Mouse (Mus musculus) adrenal gland, adult 2 months (tissue): ENCODE measurements around the gene Phf13. TPM values are rescaled to one million over a fixed set of nuclear protein-coding genes. Genes with fewer than 3 reads are reported as not detected.
"Not testable (repeated sequence)": the region's sequence is repeated elsewhere in the genome, so short reads cannot be mapped to it uniquely, and the experiment has no call there.

Source experiments
- DNase-seq: peaks from one replicate; pipeline ENCODE4 v3.0.0; 2021
- long read RNA-seq: library from polyadenylated mRNA; stranded (forward); transcript quantifications from one replicate; pipeline ENCODE4 v2.0.0, GENCODE M21; 2021
- polyA plus RNA-seq: library from polyadenylated mRNA; depleted of rRNA; stranded (reverse); fragments of >200 nt; gene quantifications from 2 replicates; pipeline ENCODE4 v1.2.3, GENCODE M21; 2012; rRNA removed
- total RNA-seq, 2 experiments: library from RNA; stranded (reverse); gene quantifications; 2 replicates each; pipeline ENCODE4 v1.2.3; 2021

The Phf13 gene
- total RNA-seq (10 to 100 TPM; 12.1 to 14.2 TPM), polyA plus RNA-seq (22.8 and 24.3 TPM in 2 replicates)
- long read RNA-seq, transcript Phf13-201 (4 exons, 3,205 nt) = major isoform, 12 of 15 reads
- long read RNA-seq, partial matches to known transcripts = 1 of 15 reads
- long read RNA-seq, other reads (novel, unspliced or antisense) = 2 of 15 reads

GRCm38 (mm10) chr4:151996173-151996950, at the start of gene Phf13:
Gene Phf13, minus strand, starts transcription at chr4:151996258.
- DNase-seq = peak; percentile 99

DNA sequence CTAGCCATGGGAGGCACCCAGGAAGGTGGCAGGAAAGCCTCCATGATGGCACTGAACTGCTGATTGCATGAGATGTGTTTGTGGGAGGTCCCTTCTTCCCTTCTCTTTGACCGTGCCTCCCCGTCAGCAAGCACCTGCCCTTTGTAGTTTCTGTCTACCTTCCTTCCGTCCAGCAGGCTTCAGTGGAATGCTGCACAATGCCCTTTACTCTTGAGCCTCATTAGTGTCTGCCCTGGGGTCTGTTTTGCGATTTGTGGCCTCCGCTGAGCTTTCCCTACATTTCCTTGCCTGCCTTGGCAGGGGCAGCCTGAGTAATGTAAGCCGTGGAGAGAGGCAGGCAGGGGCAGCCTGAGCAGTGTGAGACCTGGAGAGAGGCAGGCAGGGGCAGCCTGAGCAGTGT, 48.6 kb upstream of the Phf13 start:
- no peak for DNase-seq

DNA sequence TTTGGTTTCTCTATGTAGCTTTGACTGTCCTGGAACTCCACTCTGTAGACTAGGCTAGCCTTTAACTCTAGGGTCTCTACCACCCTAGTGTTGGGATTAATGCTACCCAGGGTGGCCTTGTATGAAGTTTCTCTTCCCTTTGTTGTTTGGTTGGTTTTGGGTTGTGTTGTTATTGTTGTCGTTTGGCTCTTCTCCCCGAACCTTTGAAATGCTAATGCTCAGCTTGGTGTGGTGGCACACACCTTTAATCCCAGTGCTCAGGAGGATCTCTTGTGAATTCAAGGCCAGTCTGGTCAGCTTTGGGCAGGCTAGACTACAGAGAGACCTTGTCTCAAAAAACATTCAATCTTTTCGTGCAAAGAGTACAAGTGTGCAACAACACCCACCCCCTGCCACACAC, 47.1 kb upstream of the Phf13 start:
- no peak for DNase-seq

DNA sequence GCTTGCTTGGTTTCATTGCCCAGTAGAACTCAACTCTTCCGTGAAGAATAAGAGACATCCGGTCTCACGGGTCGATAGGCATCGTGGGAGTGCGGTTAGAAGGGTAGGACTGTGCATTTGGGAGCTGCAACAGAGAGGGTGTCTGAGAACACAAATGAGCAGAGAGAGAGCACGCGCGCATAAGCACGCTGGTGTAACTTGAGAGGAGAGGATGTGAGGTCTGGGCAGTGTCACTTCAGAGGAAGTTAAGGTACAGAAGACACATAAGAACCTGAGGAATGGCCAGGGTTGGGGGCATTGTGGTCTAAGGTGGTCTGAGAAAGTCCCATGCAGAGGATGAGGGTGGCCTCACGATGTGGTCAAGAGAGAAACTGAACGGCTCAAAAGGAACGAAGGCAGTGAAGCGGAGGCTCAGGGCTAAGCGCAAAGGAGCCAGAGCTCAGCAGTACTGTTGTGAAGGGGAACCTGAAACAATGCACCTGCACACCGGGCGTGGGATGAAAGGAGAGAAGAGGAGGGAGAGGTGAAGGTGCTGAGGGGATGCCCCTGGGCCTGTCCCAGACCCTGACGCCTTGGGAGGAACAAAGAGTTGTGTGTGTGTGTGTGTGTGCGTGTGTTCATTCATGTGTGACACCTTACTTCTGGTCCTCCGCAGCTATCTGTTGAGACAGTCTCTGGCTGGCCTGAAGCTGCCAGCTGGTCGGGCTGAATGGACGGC, 46.0 kb upstream of the Phf13 start:
- no peak for DNase-seq

GRCm38 (mm10) chr4:152039831-152040310, 43.8 kb upstream of the Phf13 start:
- no peak for DNase-seq

DNA sequence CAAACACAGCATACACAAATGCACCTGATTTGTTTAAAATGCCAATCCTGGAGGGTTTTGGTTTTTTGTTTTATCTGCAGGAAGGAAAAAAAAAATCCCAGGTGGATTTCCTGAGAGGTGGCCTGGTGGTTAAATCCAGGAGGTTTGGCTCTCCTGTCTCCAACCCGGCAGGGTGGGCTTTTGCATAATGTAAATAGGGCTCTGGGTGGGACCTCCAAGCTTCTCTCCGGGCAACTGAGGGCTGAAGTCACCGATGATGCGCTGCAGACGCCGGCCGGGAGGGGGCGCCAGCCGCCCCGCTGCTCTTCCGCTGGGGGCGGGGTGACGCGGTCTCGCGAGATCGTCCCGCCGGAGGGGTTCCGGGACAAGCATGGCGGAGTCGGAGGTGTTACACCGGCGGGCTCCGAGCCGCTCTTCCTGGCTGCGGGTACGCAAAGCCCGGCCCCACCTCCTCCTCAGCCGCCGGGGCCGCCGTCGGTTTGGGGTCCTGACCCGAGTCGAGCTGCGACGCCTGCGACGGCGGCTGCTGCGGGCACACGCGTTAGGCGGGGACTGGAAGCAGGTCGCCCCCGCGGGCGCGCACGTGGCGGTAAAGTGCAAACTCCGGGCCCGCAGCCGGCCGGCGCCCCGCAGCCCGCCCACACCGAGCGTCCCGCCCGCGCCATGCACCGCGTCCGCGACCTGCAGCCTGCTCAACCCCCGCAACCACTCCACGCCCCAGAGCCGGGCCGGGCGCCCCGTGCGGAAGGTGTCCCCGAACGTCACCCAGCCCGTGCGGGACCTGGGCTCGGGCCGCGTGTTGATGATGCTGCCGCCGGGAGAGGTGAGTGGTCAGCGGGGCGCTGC, 43.1 kb upstream of the Phf13 start, which contains the start of gene Nol9:
TSS of gene Nol9 (plus strand) at position 337 of the 846 bp plus-strand sequence.
- peak; percentile 94 for DNase-seq

GRCm38 (mm10) chr4:152038225-152038984, 42.3 kb upstream of the Phf13 start, which contains the start of gene Tas1r1:
Gene Tas1r1, minus strand, starts transcription at chr4:152038568.
- DNase-seq = no peak

DNA sequence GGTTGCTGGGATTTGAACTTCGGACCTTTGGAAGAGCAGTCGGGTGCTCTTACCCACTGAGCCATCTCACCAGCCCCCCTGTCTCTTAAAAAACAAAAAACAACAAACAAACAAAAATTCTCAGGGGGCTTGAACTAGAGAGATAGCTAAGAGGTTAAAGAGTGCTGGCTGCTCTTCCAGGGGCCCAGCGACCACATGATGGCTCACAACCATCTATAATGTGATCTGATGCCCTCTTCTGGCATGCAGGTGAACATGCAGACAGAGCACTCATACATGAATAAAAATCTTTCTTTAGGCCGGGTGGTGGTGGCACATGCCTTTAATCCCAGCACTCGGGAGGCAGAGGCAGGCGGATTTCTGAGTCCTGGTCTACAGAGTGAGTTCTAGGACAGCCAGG, 40.4 kb upstream of the Phf13 start:
- DNase-seq = not testable (repeated sequence)

DNA sequence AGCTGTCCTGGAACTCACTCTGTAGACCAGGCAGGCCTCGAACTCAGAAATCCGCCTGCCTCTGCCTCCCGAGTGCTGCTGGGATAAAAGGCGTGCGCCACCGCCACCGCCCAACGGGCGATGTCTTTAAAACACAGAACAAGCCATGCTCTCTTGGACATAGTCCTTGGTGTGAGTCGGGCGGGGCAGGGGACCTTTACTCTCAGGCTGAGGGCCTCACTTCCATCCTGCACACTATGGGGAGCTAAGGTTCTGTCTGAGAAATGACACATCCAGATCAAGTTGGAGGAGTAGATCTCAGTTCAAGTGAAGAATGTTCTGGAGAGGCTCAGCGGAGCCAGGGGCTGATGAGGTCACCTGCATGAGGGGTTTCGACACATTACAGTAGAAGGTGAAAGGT, 36.9 kb upstream of the Phf13 start:
- no peak for DNase-seq

DNA sequence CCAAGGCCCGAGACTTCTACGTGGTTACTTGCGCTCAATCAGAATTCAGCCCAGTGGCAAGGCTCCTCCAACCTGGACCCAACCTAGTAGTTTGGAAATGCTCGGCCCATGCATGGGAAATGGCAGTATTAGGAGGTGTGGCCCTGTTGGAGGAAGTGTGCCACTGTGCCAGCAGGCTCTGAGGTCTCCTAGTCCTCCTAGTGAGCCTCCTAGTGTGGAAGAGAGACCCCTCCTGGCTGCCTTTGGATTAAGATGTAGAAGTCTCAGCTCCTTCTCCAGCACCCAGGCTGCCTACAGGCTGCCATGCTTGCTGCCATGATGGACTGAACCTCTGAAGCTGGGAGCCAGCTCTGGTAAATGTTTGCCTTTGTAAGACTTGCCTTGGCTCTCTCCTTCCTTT, 33.9 kb upstream of the Phf13 start:
- no peak for DNase-seq

DNA sequence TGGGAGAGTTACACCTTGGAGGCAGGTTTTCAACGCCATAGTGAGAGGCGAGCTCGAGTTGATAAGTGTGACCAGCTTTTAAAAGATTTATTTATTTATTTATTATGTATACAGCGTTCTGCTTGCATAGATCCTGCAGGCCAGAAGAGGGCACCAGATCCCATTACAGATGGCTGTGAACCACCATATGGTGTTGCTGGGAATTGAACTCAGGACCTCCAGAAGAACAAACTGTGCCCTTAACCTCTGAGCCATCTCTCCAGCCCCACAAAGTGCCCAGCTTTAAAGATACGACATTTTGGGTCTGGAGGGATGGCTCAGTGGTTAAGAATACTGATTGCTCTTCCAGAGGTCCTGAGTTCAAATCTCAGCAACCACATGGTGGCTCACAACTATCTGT, 33.0 kb upstream of the Phf13 start:
- DNase-seq = no peak

- DNase-seq = no peak
These were observed 32.4 kb upstream of the Phf13 start for GRCm38 (mm10) chr4:152028456-152028855.

DNA sequence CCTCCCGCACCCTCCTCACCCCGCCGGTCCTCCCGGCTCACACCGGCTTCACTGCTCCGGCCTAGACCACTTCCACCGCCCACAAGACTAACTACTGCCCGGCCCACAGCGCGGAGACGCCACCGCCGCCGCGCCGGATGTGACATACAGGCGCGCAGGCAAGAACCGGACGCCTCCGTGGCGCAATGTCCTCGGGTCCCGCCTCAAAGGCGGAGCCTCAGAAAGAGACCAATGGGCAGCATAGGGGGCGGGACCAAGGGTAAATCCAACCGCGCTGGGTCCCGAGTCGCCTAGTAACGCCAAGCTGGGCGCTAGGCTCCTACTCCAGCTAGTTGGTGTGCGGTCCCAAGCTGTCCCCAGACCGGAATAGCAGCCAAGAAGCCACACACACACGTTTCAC, 31.5 kb upstream of the Phf13 start, which contains the start of gene Zbtb48:
TSS of gene Zbtb48 (minus strand) at position 148 of the 400 bp plus-strand sequence.
- DNase-seq = peak; percentile 98

GRCm38 (mm10) chr4:152026751-152027508, 30.9 kb upstream of the Phf13 start:
- no peak for DNase-seq

- no peak for DNase-seq
These were observed 28.5 kb upstream of the Phf13 start for GRCm38 (mm10) chr4:152024525-152024924.

- no peak for DNase-seq
These were observed 26.4 kb upstream of the Phf13 start for GRCm38 (mm10) chr4:152022506-152022905.

DNA sequence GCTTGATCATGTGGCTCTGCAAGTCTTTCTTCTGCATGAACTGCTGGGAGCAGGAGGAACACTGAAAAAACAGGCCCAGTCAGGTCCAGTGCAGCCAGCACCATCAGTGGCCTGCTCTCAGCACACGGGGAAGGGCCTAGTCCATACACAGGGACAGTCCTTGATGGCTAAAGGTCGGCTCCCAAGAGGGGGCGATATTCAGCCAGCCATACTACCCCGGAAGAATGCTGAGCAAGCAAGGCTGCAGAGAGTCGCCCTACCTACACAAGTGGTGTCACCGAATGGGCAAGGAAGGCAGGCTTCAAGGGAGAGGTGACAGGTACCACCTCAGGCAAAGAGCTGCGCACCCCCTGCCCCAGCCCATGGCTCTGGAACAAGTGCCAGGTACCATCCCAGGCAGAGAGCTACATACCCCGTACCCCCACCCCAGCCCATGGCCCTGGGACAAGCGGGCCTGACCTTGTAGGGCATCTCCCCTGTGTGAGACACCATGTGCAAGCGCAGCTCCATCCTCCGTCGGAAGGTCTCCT, 25.6 kb upstream of the Phf13 start:
- DNase-seq = no peak

GRCm38 (mm10) chr4:152020024-152020423, 24.0 kb upstream of the Phf13 start:
- no peak for DNase-seq

- no peak for DNase-seq
These were observed 23.0 kb upstream of the Phf13 start for GRCm38 (mm10) chr4:152019073-152019472.
